Mouse (Mus musculus) hematopoietic stem cell, adult 5-6 weeks (primary cell): ENCODE results near the gene Ppp1r3f. TPM values are rescaled to one million over a fixed set of nuclear protein-coding genes. Genes with fewer than 3 reads are reported as not detected.

ENCODE experiments used
- ATAC-seq, 2 experiments: fragments of 125-278 bp in 1 of 2; replicated peaks in 1 of 2; 2 replicates each; pipeline ENCODE4 v1.8.0; 2016 to 2017; ENCODE audit warnings: inconsistent platforms in 2 of 2, mild to moderate bottlenecking in 2 of 2, moderate number of reproducible peaks in 2 of 2, low read depth in 1 of 2, moderate TSS enrichment in 1 of 2; ENCODE audit not compliant: low FRiP score in 2 of 2, poor library complexity in 2 of 2, severe bottlenecking in 2 of 2, insufficient read depth in 1 of 2, low TSS enrichment in 1 of 2
- total RNA-seq: library from RNA; stranded (forward); fragments of 172-1452, 232-1000 nt; gene quantifications from 2 replicates; pipeline ENCODE4 v1.2.3, GENCODE M21; 2017

Gene Ppp1r3f
- total RNA-seq, result 0.99 and 1.9 TPM in 2 replicates

GRCm38 (mm10) chrX:7574087-7574884 lies at the start of gene Ppp1r3f:
Gene Ppp1r3f (minus strand): TSS chrX:7574283.
- ATAC-seq, result peak; percentile 97 to 99

GRCm38 (mm10) chrX:7617889-7618551 lies 43.9 kb upstream of the Ppp1r3f start:
- no peak for ATAC-seq

GRCm38 (mm10) chrX:7610536-7611258 lies 36.6 kb upstream of the Ppp1r3f start:
- 0 out of 4 replicates have a peak, but pooled peaks of 1 of the 2 experiments have one; percentile 17 for ATAC-seq

- no peak for ATAC-seq
Measured at GRCm38 (mm10) chrX:7610035-7610434, 36.0 kb upstream of the Ppp1r3f start.

GRCm38 (mm10) chrX:7606783-7607182 lies 32.7 kb upstream of the Ppp1r3f start, which contains the start of gene Cacna1f:
Gene Cacna1f (plus strand): TSS chrX:7607083.
- no peak for ATAC-seq

GRCm38 (mm10) chrX:7605575-7605941 lies 31.5 kb upstream of the Ppp1r3f start:
- ATAC-seq, result peak in 1 of 2 experiments; percentile 10; a peak in 1 of 4 replicates

- ATAC-seq, result peak; percentile 96 to 97
Measured at GRCm38 (mm10) chrX:7604879-7605574, 30.9 kb upstream of the Ppp1r3f start, which contains the start of gene Ccdc22. Gene Ccdc22 (minus strand): TSS chrX:7605517.

GRCm38 (mm10) chrX:7604004-7604403 lies 29.9 kb upstream of the Ppp1r3f start:
- ATAC-seq, result peak; percentile 25 to 66; a peak in 1 of 4 replicates

GRCm38 (mm10) chrX:7595371-7595770 lies 21.3 kb upstream of the Ppp1r3f start:
- ATAC-seq, result no peak

GRCm38 (mm10) chrX:7586356-7586755 lies 12.3 kb upstream of the Ppp1r3f start:
- ATAC-seq, result no peak

DNA sequence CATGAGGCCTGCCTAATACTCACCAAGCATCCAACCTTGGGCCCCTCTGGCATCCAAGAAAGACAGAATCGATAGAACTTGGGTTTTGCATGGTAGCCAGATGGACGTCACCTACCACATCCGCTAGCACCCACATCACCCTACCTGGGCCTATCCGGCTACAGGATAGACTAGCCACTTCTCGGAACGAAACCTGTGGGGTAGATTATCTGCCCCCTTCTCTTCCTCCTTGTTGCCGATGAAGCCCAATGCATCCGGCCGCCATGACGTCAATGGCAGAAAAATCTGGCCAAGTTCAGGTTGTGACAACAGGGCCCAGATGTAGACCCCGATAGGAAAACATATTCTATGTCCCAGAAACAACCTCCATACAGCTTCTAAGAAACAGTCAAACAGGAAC lies 9.8 kb upstream of the Ppp1r3f start:
- ATAC-seq, result no peak

- ATAC-seq, result no peak
Measured at GRCm38 (mm10) chrX:7581151-7581550, 7.1 kb upstream of the Ppp1r3f start.

DNA sequence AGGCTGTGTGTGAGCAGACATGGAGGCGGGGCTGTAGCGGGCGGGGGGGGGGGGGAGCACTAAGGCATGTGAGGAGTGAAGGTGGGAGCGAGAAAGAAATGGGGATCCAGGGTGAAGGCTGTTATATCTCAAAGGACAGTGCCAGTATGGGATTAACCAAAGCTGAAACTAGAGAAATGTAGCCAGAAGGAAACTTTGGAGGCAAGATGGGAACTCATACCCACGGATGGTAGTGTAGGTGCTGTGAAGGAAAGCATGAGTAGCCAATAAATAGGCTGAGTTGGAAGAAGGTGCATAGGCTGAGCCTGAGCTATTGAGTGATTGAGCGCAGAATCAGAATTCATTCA lies 775 bp upstream of the Ppp1r3f start:
- no peak for ATAC-seq

- ATAC-seq, result no peak
Measured at GRCm38 (mm10) chrX:7573176-7574086, 652 bp downstream of the Ppp1r3f start, which contains the start of gene Foxp3. Gene Foxp3 (plus strand): TSS chrX:7573644.

GRCm38 (mm10) chrX:7572466-7572865 lies 1.6 kb downstream of the Ppp1r3f start:
- ATAC-seq, result no peak

DNA sequence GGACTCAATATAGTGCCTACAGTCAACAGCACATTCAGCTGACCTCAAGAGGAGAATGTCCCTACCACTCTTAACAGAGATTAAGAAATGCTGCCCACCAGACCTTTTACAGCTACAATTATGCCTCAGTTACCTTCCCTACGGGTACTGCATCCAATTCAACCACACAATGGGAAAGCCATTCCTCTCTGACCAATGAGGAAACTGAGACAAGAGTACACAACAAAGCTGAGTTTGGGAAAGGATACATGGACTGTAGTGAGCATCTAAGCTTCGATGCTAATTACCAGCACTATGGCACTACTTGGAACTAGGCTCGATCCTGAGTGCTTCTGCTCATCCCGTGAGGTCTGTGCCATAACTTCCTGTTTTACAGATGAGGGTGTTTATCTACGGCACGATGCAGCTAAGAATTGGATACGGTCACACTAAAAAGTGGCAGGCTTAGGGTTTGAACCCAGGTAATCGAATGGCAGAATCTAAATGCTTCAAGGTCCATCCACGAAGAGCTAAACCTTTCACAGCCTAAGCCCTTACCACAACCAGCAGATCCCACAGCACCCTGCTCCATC lies 2.4 kb downstream of the Ppp1r3f start:
- ATAC-seq, result no peak
